Mouse (Mus musculus): ENCODE data around the gene Vmn2r89. TPM values are rescaled to one million over a fixed set of nuclear protein-coding genes. Genes with fewer than 3 reads are reported as not detected.
"Not testable (repeated sequence)": the region's sequence is repeated elsewhere in the genome, so short reads cannot be mapped to it uniquely, and the experiment has no call there.

Vmn2r89 gene
- polyA plus RNA-seq, 1 experiment from 2014 or later, result not detected

GRCm38 (mm10) chr14:51481332-51482015 is 29.8 kb downstream of the Vmn2r89 start:
- not testable (repeated sequence) for H3K27ac ChIP-seq (replicated peaks in 1 of 2; ENCODE audit: control insufficient read depth in 1 of 2, insufficient read depth in 1 of 2, low read depth in 2 of 2, low read length in 2 of 2); H3K9ac ChIP-seq (ENCODE audit: low read length); ATAC-seq (ENCODE audit: insufficient number of reproducible peaks, insufficient read depth, low FRiP score, low read depth); H3K36me3 ChIP-seq (ENCODE audit: control insufficient read depth, insufficient read depth, low read length); H3K27me3 ChIP-seq (ENCODE audit: control insufficient read depth, insufficient read depth, low read length); H3K4me1 ChIP-seq (ENCODE audit: control insufficient read depth in 2 of 2, insufficient read depth in 2 of 2, low read length in 2 of 2); H3K4me3 ChIP-seq (ENCODE audit: control insufficient read depth in 1 of 2, insufficient read depth in 1 of 2, low read depth in 1 of 2, low read length in 2 of 2); H3K4me2 ChIP-seq (ENCODE audit: low read length); H3K9me3 ChIP-seq (ENCODE audit: control insufficient read depth, low read length)
- 85% methylated on average over 12 of the region's 12 CpGs for whole genome bisulfite sequencing

- H3K27ac ChIP-seq (replicated peaks in 1 of 2; ENCODE audit: control insufficient read depth in 1 of 2, insufficient read depth in 1 of 2, low read depth in 2 of 2, low read length in 2 of 2), result no peak overlapping the region
- H3K36me3 ChIP-seq (ENCODE audit: control insufficient read depth, insufficient read depth, low read length), result no peaks in the 10 kb centered on the region
- 0 out of 2 replicates have a peak overlapping the region, but pooled peaks have one; percentile 13 for H3K4me2 ChIP-seq (ENCODE audit: low read length)
- WGBS, result 64% methylated on average over 5 of the region's 5 CpGs
- no peaks in the 10 kb centered on the region for H3K4me1 ChIP-seq (ENCODE audit: control insufficient read depth in 2 of 2, insufficient read depth in 2 of 2, low read length in 2 of 2)
- H3K4me3 ChIP-seq (ENCODE audit: control insufficient read depth in 1 of 2, insufficient read depth in 1 of 2, low read depth in 1 of 2, low read length in 2 of 2), result no peak overlapping the region
- no peak for ATAC-seq (ENCODE audit: insufficient number of reproducible peaks, insufficient read depth, low FRiP score, low read depth)
- no peaks in the 10 kb centered on the region for H3K27me3 ChIP-seq (ENCODE audit: control insufficient read depth, insufficient read depth, low read length)
- H3K9me3 ChIP-seq (ENCODE audit: control insufficient read depth, low read length), result no peaks in the 10 kb centered on the region
- no peak overlapping the region for H3K9ac ChIP-seq (ENCODE audit: low read length)
Observed at GRCm38 (mm10) chr14:51482051-51482715, 30.5 kb downstream of the Vmn2r89 start.

GRCm38 (mm10) chr14:51482971-51483381 is 31.3 kb downstream of the Vmn2r89 start:
- H3K9ac ChIP-seq (ENCODE audit: low read length); H3K27me3 ChIP-seq (ENCODE audit: control insufficient read depth, insufficient read depth, low read length); H3K9me3 ChIP-seq (ENCODE audit: control insufficient read depth, low read length); H3K4me1 ChIP-seq (ENCODE audit: control insufficient read depth in 2 of 2, insufficient read depth in 2 of 2, low read length in 2 of 2); H3K4me3 ChIP-seq (ENCODE audit: control insufficient read depth in 1 of 2, insufficient read depth in 1 of 2, low read depth in 1 of 2, low read length in 2 of 2); ATAC-seq (ENCODE audit: insufficient number of reproducible peaks, insufficient read depth, low FRiP score, low read depth); H3K36me3 ChIP-seq (ENCODE audit: control insufficient read depth, insufficient read depth, low read length); H3K4me2 ChIP-seq (ENCODE audit: low read length); H3K27ac ChIP-seq (replicated peaks in 1 of 2; ENCODE audit: control insufficient read depth in 1 of 2, insufficient read depth in 1 of 2, low read depth in 2 of 2, low read length in 2 of 2): not testable (repeated sequence)
- 72% methylated on average over 10 of the region's 10 CpGs for WGBS

- no peak overlapping the region for H3K27ac ChIP-seq (replicated peaks in 1 of 2; ENCODE audit: control insufficient read depth in 1 of 2, insufficient read depth in 1 of 2, low read depth in 2 of 2, low read length in 2 of 2)
- no peak overlapping the region for H3K4me2 ChIP-seq (ENCODE audit: low read length)
- no peak for ATAC-seq (ENCODE audit: insufficient number of reproducible peaks, insufficient read depth, low FRiP score, low read depth)
- WGBS, result 88% methylated on average over 1 of the region's 1 CpGs
- no peaks in the 10 kb centered on the region for H3K27me3 ChIP-seq (ENCODE audit: control insufficient read depth, insufficient read depth, low read length)
- H3K4me1 ChIP-seq (ENCODE audit: control insufficient read depth in 2 of 2, insufficient read depth in 2 of 2, low read length in 2 of 2), result no peaks in the 10 kb centered on the region
- H3K9me3 ChIP-seq (ENCODE audit: control insufficient read depth, low read length), result no peaks in the 10 kb centered on the region
- no peak overlapping the region for H3K9ac ChIP-seq (ENCODE audit: low read length)
- no peaks in the 10 kb centered on the region for H3K36me3 ChIP-seq (ENCODE audit: control insufficient read depth, insufficient read depth, low read length)
- no peak overlapping the region for H3K4me3 ChIP-seq (ENCODE audit: control insufficient read depth in 1 of 2, insufficient read depth in 1 of 2, low read depth in 1 of 2, low read length in 2 of 2)
Observed at GRCm38 (mm10) chr14:51483671-51484070, 32.0 kb downstream of the Vmn2r89 start.

- Histone ChIP-seq H3K36me3 (ENCODE audit: control insufficient read depth, insufficient read depth, low read length) (no peaks in the 10 kb centered on the region), H3K4me1 (ENCODE audit: control insufficient read depth in 2 of 2, insufficient read depth in 2 of 2, low read length in 2 of 2) (no peaks in the 10 kb centered on the region), H3K4me3 (ENCODE audit: control insufficient read depth in 1 of 2, insufficient read depth in 1 of 2, low read depth in 1 of 2, low read length in 2 of 2) (no peak overlapping the region), H3K9ac (ENCODE audit: low read length) (no peak overlapping the region), H3K9me3 (ENCODE audit: control insufficient read depth, low read length) (no peaks in the 10 kb centered on the region), H3K27ac (replicated peaks in 1 of 2; ENCODE audit: control insufficient read depth in 1 of 2, insufficient read depth in 1 of 2, low read depth in 2 of 2, low read length in 2 of 2) (no peak overlapping the region), H3K4me2 (ENCODE audit: low read length) (no peak overlapping the region), H3K27me3 (ENCODE audit: control insufficient read depth, insufficient read depth, low read length) (no peaks in the 10 kb centered on the region)
- 84% methylated on average over 1 of the region's 1 CpGs for WGBS
- ATAC-seq (ENCODE audit: insufficient number of reproducible peaks, insufficient read depth, low FRiP score, low read depth), result no peak
Observed at GRCm38 (mm10) chr14:51486111-51486510, 34.5 kb downstream of the Vmn2r89 start.

- Histone ChIP-seq H3K4me3 (ENCODE audit: control insufficient read depth in 1 of 2, insufficient read depth in 1 of 2, low read depth in 1 of 2, low read length in 2 of 2) (no peak overlapping the region), H3K4me2 (ENCODE audit: low read length) (no peak overlapping the region), H3K9me3 (ENCODE audit: control insufficient read depth, low read length) (no peaks in the 10 kb centered on the region), H3K4me1 (ENCODE audit: control insufficient read depth in 2 of 2, insufficient read depth in 2 of 2, low read length in 2 of 2) (no peaks in the 10 kb centered on the region), H3K36me3 (ENCODE audit: control insufficient read depth, insufficient read depth, low read length) (no peaks in the 10 kb centered on the region), H3K9ac (ENCODE audit: low read length) (no peak overlapping the region), H3K27ac (replicated peaks in 1 of 2; ENCODE audit: control insufficient read depth in 1 of 2, insufficient read depth in 1 of 2, low read depth in 2 of 2, low read length in 2 of 2) (no peak overlapping the region), H3K27me3 (ENCODE audit: control insufficient read depth, insufficient read depth, low read length) (no peaks in the 10 kb centered on the region)
- WGBS, result 86% methylated on average over 2 of the region's 2 CpGs
- ATAC-seq (ENCODE audit: insufficient number of reproducible peaks, insufficient read depth, low FRiP score, low read depth), result no peak
Observed at GRCm38 (mm10) chr14:51495781-51496180, 44.1 kb downstream of the Vmn2r89 start.

GRCm38 (mm10) chr14:51496955-51497354 is 45.3 kb downstream of the Vmn2r89 start:
- Histone ChIP-seq H3K4me3 (ENCODE audit: control insufficient read depth in 1 of 2, insufficient read depth in 1 of 2, low read depth in 1 of 2, low read length in 2 of 2) (no peak overlapping the region), H3K9ac (ENCODE audit: low read length) (no peak overlapping the region), H3K4me1 (ENCODE audit: control insufficient read depth in 2 of 2, insufficient read depth in 2 of 2, low read length in 2 of 2) (no peaks in the 10 kb centered on the region), H3K4me2 (ENCODE audit: low read length) (no peak overlapping the region), H3K36me3 (ENCODE audit: control insufficient read depth, insufficient read depth, low read length) (no peaks in the 10 kb centered on the region), H3K27ac (replicated peaks in 1 of 2; ENCODE audit: control insufficient read depth in 1 of 2, insufficient read depth in 1 of 2, low read depth in 2 of 2, low read length in 2 of 2) (no peak overlapping the region), H3K27me3 (ENCODE audit: control insufficient read depth, insufficient read depth, low read length) (no peaks in the 10 kb centered on the region), H3K9me3 (ENCODE audit: control insufficient read depth, low read length) (no peaks in the 10 kb centered on the region)
- WGBS, result 71% methylated on average over 1 of the region's 1 CpGs
- ATAC-seq (ENCODE audit: insufficient number of reproducible peaks, insufficient read depth, low FRiP score, low read depth), result no peak

All from heart, embryonic 14.5 days (tissue).